Mouse (Mus musculus): ENCODE data around the gene Spata2.

Gene Spata2

DNA sequence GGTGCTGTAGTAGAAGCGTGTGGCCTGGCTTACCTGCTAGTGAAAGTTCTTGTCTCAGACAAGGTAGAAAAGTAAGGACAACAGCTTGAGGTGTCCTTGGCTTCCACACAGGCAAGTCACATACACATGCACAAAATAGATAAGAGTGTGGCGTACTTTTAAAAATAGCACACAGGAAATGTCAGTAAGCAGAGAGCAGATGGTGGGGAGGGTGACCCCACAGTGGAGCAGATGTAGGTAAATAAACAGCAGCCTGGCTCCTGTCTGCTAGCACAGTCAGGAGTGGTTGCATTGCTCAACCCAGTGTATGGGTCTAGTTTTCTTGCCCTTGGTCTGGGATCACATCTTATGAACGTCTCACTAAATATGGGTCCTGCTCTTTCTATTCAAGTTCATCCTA, 17.8 kb upstream of the Spata2 start:
- DNase-seq (ENCODE audit: low read depth, low spot score) = no peak

DNA sequence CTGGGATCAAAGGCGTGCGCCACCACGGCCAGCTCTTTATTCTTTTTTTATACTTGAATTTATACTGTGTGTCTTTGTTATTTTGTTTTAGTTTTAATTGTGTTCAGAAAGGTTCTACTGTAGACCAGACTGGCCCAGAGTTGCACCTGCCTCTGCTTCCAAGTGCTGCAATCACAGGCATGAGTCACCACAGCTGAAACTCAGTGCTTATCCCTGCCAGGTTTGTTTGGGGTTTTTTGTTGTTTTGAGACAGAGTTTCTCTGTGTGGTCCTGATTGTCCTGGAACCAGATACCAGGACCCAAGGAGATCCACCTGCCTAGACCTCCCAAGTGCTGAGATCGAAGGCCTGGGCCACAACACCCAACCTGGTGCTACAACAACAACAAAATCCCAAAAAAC, 15.9 kb upstream of the Spata2 start:
- no peak for DNase-seq (ENCODE audit: low read depth, low spot score)

GRCm38 (mm10) chr2:167507719-167508385, 15.2 kb upstream of the Spata2 start:
- no peak for DNase-seq (ENCODE audit: low read depth, low spot score)

- no peak for DNase-seq (ENCODE audit: low read depth, low spot score)
Observed at GRCm38 (mm10) chr2:167506546-167507260, 14.0 kb upstream of the Spata2 start.

GRCm38 (mm10) chr2:167505127-167505526, 12.4 kb upstream of the Spata2 start:
- no peak for DNase-seq (ENCODE audit: low read depth, low spot score)

DNA sequence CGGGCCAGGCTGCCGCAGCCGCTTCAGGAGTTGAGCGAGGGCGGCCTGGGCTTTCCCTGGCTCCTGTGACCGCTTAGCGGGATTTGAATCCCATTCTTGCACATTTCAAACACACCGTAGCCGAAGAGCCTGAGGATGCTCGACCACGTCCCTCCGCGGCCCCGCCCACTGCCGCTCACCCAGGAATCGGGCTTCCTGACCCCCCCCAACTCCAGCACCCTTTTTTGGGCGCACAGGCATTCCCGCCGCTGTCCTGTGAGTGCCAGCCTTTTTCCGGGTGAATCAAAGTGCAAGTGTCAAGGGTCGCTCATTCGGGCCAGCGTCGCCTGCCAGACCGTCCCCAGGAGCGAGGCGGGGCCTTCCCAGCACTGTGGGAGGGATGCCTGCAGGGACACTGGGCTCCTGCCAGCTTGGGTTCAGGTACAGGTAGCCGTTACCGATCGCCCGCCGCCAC, 11.2 kb upstream of the Spata2 start:
- DNase-seq (ENCODE audit: low read depth, low spot score) = no peak

GRCm38 (mm10) chr2:167503253-167503895, 10.7 kb upstream of the Spata2 start:
- DNase-seq (ENCODE audit: low read depth, low spot score) = peak; percentile 61

DNA sequence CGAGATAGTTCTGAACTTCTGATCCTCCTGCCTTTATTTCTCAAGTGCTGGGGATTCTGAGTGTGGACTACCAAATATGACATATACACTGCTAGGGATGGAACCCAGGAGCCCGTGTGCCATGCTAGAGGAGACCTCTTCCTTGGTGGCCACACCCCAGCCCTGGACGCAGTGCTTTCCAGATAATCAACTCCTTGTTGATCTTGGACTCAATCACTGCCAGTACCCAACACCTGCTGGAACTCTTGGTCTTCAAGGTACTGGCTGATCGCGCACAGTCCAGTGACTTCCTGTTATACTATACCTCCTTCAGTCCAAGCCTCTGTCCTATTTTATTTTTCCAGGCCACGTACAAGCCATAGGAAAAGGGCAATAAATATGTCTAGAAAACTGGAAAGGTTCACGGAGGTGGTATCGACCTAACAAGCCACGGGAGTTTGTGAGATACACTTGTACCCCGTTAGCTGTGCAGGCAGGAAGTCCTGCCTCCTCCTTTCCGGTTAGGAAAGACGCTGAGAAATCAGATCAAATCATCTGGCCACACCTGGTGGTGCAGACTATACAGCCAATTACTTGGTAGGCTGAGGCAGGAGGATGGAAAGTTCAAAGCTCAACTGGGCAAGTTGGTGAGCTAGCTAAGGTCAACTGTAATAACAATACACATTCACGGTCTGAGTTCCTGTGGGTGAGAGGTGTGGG, 10.0 kb upstream of the Spata2 start:
- no peak for DNase-seq (ENCODE audit: low read depth, low spot score)

- DNase-seq (ENCODE audit: low read depth, low spot score) = no peak
Observed at GRCm38 (mm10) chr2:167497272-167497671, 4.6 kb upstream of the Spata2 start.

- no peak for DNase-seq (ENCODE audit: low read depth, low spot score)
Observed at GRCm38 (mm10) chr2:167496437-167496836, 3.8 kb upstream of the Spata2 start.

DNA sequence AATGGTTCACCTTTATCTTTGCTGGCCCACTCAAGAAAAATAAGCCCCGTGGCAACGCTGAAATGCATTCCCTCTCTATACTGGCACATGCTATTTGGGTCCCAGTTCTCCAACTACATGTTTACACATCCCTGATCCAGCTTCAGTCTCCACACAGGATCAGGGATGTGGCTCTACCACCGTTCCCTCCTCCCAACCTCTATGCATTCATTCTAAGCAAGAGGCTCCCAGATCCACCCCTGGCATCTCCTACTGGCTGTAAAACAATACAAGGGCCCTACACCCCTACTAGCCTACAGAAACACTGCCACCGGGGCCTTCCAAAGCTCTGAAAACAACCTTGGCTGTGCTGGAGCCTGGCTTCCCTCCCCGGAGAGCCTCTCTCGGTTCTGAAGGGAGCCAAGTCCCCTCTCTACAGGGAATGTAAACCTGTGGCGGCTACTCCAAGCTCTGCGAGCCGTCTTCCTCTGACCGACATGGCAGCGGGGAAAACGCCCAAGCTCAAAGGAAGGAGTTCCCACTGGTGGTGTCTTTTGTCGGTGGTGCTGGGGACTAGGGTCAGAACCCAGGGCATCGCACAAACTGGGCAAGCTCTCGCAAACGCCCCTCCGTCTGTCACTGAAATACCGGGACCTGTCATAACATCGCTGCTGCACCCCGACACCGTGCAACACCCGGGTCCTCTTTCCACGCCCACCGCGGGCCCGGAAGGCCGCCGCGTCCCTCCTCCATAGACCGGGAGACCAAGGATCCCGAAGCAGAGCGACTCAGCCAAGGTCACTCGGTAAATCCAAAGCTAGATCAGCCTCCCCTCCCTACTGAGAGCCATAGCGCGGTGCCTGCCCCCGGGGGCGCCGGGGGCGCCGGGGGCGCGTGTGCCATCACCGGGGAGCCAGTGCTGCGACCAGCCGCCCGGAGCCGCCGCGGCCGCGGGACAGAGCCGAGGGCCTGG, 654 bp downstream of the Spata2 start, which contains the start of gene Rnf114:
Gene Rnf114, plus strand, starts transcription at position 889 of the 952 bp plus-strand sequence.
- no peak for DNase-seq (ENCODE audit: low read depth, low spot score)

DNA sequence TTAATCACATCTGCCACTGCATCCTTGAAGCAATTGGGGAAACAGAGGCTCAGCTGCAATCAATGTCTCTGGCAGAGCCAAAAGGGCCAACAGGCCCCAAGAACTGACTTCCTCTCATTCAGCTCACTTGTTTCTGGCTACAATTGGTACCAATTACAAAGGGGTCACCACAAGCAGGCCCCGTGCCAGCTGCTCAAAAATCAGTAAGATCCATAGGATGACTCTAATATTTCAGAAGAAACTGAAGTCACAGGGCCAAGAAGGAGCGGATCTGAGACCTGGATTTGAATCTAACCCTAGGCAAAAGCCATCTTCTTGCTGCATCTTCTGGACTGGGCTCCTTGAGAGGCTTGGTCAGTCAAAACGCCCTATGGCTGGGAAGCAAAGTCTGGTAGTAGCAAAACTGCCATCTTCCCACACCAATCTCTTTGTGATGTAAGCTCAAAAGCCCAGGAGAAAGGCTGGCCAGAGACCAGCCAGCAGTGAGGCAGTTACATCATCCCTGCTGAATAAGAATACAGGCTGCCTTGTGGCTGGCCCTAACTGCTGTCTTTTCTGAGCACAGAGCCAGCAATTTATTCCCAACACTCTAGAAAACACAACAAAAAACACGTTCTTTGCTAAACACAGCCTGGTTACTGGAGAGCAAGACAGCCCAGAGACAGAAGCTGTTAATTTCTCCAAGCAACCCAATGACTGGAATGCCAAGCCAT, 1.7 kb downstream of the Spata2 start:
- DNase-seq (ENCODE audit: low read depth, low spot score) = no peak

DNA sequence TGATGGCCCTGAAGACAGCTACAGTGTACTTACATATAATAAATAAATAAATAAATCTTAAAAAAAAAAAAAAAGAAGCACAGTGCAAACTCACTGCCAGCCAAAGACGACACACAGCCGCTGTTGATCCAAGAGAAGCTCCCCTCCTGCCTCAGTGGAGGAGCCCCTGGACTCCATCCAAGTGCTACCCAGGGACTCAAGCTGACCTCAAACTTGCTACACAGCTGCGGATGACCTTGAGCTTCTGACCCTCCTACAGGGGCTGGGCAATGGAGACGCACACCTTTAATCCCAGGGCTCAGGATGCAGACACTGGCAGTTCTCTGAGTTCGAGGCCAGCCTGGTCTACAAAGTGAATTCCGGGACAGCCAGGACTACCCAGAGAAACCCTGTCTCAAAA, 4.7 kb downstream of the Spata2 start:
- DNase-seq (ENCODE audit: low read depth, low spot score) = no peak

GRCm38 (mm10) chr2:167487551-167487950, 5.1 kb downstream of the Spata2 start:
- no peak for DNase-seq (ENCODE audit: low read depth, low spot score)

GRCm38 (mm10) chr2:167486573-167486972, 6.1 kb downstream of the Spata2 start:
- DNase-seq (ENCODE audit: low read depth, low spot score) = no peak

- DNase-seq (ENCODE audit: low read depth, low spot score) = no peak
Observed at GRCm38 (mm10) chr2:167485501-167486377, 6.9 kb downstream of the Spata2 start.

GRCm38 (mm10) chr2:167484932-167485331, 7.8 kb downstream of the Spata2 start:
- DNase-seq (ENCODE audit: low read depth, low spot score) = no peak

GRCm38 (mm10) chr2:167483827-167484410, 8.8 kb downstream of the Spata2 start:
- DNase-seq (ENCODE audit: low read depth, low spot score) = no peak

Data from retina, adult 2 months (tissue).